Mouse (Mus musculus) neural tube, embryonic 12.5 days (tissue): ENCODE data around the gene Spib. TPM values are rescaled to one million over a fixed set of nuclear protein-coding genes. Genes with fewer than 3 reads are reported as not detected.
A peak's percentile ranks its signal among the peaks of the same experiment; 100 is the strongest.

Experiments
- ATAC-seq: fragments of 200-750 bp; cut with Nextera tagmentation; 2 replicates; pipeline ENCODE4 v1.8.0; 2017; ENCODE audit warnings: low read depth, mild to moderate bottlenecking, moderate TSS enrichment, moderate library complexity; ENCODE audit not compliant: low FRiP score
- H3K27ac ChIP-seq: fragments of 300-500 bp; sonication (generic); 2 replicates; pipeline ENCODE4 v1.5.1; 2016
- H3K27me3 ChIP-seq: fragments of 300-500 bp; sonication (generic); replicated peaks from 2 replicates; pipeline ENCODE4 v1.6.1; 2016; ENCODE audit warnings: mild to moderate bottlenecking
- H3K36me3 ChIP-seq: fragments of 300-500 bp; sonication (generic); 2 replicates; pipeline ENCODE4 v1.6.1; 2016; ENCODE audit warnings: mild to moderate bottlenecking
- H3K4me1 ChIP-seq: fragments of 300-500 bp; sonication (generic); 2 replicates; pipeline ENCODE4 v1.6.1; 2016
- H3K4me2 ChIP-seq: fragments of 300-500 bp; sonication (generic); replicated peaks from 2 replicates; pipeline ENCODE4 v1.6.1; 2016; ENCODE audit warnings: mild to moderate bottlenecking
- H3K4me3 ChIP-seq: fragments of 300-500 bp; sonication (generic); 2 replicates; pipeline ENCODE4 v1.5.1; 2016
- H3K9ac ChIP-seq: fragments of 300-500 bp; sonication (generic); 2 replicates; pipeline ENCODE4 v1.6.1; 2016; ENCODE audit warnings: mild to moderate bottlenecking
- H3K9me3 ChIP-seq: fragments of 300-500 bp; sonication (generic); 2 replicates; pipeline ENCODE4 v1.6.1; 2016; ENCODE audit warnings: mild to moderate bottlenecking
- WGBS: fragments of 180-500 bp; shearing (Covaris S2); methylation state at CpG from one replicate; pipeline ENCODE4 v1.1.7; 2016; 5-methylcytosine and 5-hydroxymethylcytosine counted together
- polyA plus RNA-seq: library from polyadenylated mRNA; unstranded; fragments of >200 nt; fragmentation: Nextera tagmentation; extraction: Ambion mirVana; gene quantifications from 2 replicates; pipeline ENCODE4 v1.2.1, GENCODE M21; 2016

Spib gene
- polyA plus RNA-seq, 1 experiment from 2014 or later, result not detected

DNA sequence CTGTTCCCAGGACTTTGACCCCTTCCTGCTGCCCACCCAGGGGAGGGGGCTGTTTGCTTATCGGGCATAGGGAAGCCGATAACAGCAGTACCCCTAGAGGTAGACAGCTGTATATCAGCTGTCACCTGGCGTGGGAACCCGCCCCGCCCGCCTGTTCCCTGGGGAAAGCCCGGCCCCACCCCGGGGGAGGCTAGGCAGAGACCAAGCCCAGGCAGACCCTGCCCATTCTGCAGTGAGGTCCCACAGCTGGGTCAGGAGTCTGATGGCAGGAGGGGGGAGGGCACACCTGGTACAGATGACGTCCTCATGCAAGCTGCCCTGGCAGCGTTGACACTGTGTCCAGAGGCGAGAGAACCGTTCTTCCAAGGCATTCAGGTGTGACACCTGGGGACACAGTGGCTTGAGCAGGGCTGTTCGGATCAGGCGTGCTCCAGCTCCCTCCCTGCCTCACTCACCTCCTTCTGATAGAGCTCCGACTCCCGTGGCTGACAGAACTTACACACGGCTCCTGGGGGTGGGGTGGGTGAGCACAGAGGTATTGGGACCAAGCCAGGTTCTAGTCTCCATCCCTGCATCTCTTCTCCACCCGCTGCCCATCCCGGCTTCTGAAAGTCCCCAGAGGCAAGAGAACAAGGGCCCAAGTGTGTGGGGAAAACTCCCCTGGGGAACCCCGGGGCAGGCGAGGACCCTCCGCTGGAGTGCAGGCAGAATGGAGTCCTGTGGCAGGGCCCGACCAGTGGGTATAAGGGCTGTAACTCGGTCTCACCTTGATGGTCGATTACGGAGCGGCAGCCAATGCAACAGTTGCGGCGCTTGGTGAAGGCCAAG, 1.3 kb upstream of the Spib start:
- 89% methylated on average over 29 of the region's 29 CpGs for WGBS
- Histone ChIP-seq H3K4me1 (peaks cover 1% of the 10 kb centered on the region; the same call in 1 of the 2 replicates), H3K27me3 (peaks cover 9% of the 10 kb centered on the region), H3K36me3 (peaks cover 61% of the 10 kb centered on the region), H3K4me3 (no peak overlapping the region), H3K4me2 (no peak overlapping the region), H3K9me3 (no peaks in the 10 kb centered on the region), H3K9ac (no peak overlapping the region), H3K27ac (no peak overlapping the region)
- no peak for ATAC-seq

DNA sequence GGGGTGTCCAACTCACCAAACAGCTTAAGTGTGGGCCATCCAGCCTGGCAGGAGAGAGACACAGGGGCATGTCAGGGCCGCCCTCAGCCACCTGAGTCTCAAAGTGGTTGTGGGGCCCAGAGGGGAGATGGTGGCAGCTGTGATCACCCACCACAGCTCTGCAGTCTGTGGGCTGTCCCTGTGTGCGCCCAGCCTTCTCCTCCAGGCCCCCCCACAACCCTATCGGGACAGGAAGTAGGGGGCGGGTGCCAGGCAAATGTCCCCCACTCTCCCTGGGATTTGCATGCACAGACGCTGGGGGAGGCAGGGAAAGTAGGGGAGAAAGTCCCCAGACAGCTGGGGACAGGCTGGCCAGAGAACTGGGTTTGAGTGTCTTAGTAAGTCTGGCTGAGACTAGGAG, 664 bp downstream of the Spib start:
- Histone ChIP-seq H3K27me3 (peaks cover 26% of the 10 kb centered on the region), H3K9ac (no peak overlapping the region), H3K36me3 (peaks cover 42% of the 10 kb centered on the region), H3K4me3 (no peak overlapping the region), H3K4me1 (peaks cover 7% of the 10 kb centered on the region; the same call in 1 of the 2 replicates), H3K4me2 (no peak overlapping the region), H3K27ac (no peak overlapping the region), H3K9me3 (no peaks in the 10 kb centered on the region)
- no peak for ATAC-seq
- 49% methylated on average over 5 of the region's 5 CpGs for WGBS

DNA sequence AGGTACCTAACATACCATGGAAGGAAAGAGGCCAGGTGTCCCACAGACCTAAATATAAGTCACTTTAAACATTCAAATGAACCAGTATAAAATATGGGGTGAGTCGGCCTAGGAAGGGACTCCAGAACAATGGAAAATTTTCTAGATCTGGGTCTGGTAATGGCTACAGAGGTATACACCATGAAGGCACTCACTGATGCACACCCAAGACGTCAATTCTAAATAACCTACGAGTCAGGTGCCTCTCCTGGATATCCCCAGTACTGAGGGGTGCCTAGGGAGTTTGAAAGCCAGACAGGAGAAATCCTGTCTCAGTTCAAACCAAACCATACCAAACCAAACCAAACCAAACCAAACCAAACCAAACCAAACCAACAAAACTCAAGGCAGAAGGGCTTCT, 1.4 kb downstream of the Spib start:
- H3K4me2 ChIP-seq, result no peak overlapping the region
- H3K4me3 ChIP-seq, result no peak overlapping the region
- no peak overlapping the region for H3K9ac ChIP-seq
- H3K27me3 ChIP-seq, result peaks cover 31% of the 10 kb centered on the region
- peaks cover 35% of the 10 kb centered on the region for H3K36me3 ChIP-seq
- ATAC-seq, result no peak
- no peaks in the 10 kb centered on the region for H3K9me3 ChIP-seq
- H3K27ac ChIP-seq, result no peak overlapping the region
- peaks cover 7% of the 10 kb centered on the region; the same call in 1 of the 2 replicates for H3K4me1 ChIP-seq
- 79% methylated on average over 3 of the region's 3 CpGs for WGBS

DNA sequence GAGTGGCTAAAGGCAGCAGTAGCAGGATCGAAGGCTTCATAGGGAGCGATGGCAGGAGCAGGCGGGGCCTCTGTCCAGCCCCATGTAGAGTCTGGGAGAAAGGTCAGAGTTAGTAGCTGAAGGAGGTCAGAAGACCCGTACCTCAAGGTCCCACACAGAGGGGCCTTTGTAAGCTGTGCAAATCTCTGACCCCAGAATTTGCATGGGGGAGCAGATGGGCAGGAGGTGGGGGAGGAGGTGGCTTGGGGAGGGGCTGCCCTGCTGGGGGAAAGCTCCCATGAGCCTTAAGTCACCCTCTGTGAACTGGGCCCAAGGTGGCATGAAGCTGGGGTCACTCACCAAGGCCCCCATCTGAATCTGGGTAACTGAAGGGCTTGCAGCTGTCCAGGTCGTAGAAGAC, 2.4 kb downstream of the Spib start:
- H3K9me3 ChIP-seq, result no peaks in the 10 kb centered on the region
- H3K4me3 ChIP-seq, result no peak overlapping the region
- ATAC-seq, result no peak
- no peak overlapping the region for H3K4me2 ChIP-seq
- H3K27me3 ChIP-seq, result peaks cover 41% of the 10 kb centered on the region
- H3K4me1 ChIP-seq, result peaks cover 11% of the 10 kb centered on the region
- H3K27ac ChIP-seq, result no peak overlapping the region
- no peak overlapping the region for H3K9ac ChIP-seq
- peaks cover 26% of the 10 kb centered on the region for H3K36me3 ChIP-seq
- 62% methylated on average over 5 of the region's 5 CpGs for WGBS

DNA sequence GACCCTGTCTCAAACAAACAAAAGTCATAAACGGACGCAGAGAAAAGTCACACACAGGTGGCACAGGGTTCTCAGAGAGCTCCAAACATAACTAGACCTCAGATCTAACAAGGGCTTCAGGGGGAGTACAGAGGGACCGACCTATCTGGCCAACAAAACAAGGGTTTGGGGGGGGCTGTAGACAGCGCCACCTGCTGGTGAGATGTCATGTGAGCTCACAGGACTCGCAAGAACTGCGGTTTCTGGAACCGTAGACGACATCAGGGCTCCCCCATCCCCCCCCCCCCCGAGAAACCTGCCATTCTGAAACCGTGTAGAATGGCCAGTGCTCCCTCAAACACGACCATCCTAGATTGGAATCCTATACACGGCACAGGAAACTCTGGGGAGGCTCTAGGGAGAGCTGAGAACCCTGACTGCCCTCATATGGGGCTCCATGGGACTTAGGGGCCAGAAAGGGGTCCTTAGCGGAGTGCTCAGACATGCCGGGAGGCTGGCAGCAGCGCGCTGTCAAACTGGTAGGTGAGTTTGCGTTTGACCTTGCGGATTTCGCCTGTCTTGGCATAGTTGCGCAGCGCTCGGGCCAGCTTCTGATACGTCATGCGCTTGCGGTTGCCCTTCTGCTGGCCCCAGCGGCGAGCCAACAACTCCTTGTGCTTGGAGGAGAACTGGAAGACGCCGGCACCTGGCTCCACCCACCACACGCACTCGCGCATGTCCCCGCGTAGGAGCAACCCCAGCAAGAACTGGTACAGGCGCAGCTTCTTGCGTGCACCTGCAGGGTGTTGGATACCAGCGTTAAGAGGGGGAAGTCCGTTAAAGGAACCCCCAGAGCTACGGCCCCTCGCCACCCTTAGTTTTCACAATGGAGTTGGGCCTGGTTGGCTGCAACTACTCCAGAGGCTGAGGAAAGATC, 4.1 kb downstream of the Spib start:
- Histone ChIP-seq H3K27ac (no peak overlapping the region), H3K4me1 (peaks cover 11% of the 10 kb centered on the region), H3K36me3 (peaks cover 8% of the 10 kb centered on the region; the same call in 1 of the 2 replicates), H3K9me3 (no peaks in the 10 kb centered on the region), H3K9ac (peak overlapping the region; percentile 40; the same call in 1 of the 2 replicates), H3K4me2 (peak overlapping the region; percentile 67), H3K27me3 (peaks cover 57% of the 10 kb centered on the region), H3K4me3 (peak overlapping the region; percentile 30)
- no peak; the same call in 1 of the 2 replicates for ATAC-seq
- 5% methylated on average over 40 of the region's 40 CpGs for WGBS

DNA sequence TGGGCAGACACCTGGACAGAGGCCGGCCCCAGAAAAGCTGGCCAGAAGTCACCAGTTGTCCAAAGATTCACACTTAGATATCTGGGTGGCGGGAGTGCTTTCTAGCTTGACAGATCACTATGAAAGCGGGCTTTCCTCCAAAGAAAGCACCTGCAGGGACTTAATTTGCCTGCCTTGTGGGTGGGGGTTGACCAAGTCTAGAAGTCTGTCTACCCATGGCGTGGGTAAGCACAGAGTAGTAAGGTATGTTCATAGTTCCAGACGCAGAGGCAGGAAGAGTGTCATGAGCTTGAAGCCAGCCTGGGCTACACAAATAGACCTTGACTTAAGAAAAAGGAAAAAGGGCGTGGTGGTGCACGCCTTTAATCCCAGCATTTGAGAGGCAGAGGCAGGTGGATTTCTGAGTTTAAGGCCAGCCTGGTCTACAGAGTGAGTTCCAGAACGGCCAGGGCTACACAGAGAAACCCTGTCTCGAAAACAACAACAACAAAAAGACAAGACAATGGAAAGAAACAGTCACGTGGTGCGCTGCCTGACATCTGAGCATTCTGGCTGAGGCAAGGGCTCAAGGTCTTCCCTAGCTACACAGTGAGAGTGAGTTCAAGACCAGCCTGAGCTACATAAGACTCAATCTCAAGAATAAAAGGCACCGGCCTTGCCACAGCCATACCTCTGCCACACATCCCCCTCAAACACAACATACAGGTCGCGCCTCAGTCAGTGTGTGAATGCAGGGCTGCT, 5.3 kb downstream of the Spib start:
- no peak overlapping the region for H3K4me3 ChIP-seq
- H3K4me2 ChIP-seq, result no peak overlapping the region
- H3K4me1 ChIP-seq, result peaks cover 13% of the 10 kb centered on the region
- no peaks in the 10 kb centered on the region for H3K9me3 ChIP-seq
- H3K36me3 ChIP-seq, result no peaks in the 10 kb centered on the region
- WGBS, result 88% methylated on average over 14 of the region's 14 CpGs
- no peak for ATAC-seq
- H3K27me3 ChIP-seq, result peaks cover 67% of the 10 kb centered on the region
- no peak overlapping the region for H3K27ac ChIP-seq
- no peak overlapping the region for H3K9ac ChIP-seq

DNA sequence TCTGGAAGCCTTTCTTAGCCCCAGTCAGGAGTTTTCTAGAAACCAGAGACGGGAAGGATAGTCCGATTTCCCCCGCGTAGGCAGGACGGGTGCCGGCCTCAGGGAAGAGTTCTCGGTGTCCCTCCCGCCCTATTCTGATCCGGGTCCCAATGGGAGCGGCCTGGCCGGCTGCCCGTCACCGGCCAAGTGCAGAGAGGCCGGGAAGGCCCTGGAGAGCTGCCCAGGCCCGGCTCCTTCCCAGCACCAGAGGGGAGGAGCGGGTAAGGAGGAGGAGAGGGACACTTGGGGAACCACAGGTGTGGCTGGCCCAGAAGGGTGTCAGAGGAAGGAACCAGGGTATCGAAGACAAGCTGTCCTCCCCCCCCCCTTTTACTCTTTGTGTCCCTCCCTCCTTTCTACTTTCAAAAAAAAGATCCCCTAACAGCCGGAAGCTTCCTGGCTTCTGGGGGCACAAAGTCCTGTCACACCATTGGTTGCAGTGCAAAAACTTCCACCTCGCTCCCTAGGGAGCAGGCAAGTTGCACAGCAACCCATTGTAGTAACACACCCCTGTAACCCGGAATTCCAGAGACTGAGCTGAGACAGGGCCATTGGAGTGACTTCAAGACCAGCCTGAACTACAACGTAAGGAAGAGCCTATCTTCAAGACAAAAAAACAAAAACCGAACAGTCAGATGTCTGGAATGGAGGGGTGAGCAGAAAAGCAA, 6.6 kb downstream of the Spib start:
- no peak for ATAC-seq
- H3K4me2 ChIP-seq, result no peak overlapping the region

DNA sequence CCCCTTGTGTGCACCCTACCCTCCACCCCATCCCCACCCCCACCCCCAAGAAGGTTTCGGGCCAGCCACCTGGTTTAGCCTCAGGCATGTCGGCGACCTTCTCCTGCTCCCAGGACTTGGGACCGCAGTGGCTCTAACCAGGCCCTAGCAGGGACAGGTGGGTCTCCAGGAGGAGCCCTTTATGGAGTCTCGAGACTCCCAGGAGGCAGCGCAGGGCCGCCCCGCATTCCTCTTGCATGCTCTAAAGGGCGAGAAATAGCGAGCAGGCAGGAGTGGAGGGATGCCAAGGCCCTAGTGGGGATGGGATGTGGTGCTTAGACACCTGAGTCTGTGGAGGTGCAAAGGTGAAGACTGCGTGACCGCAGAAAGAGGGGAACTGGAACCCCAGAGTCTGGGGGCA, 7.4 kb downstream of the Spib start, which contains the start of gene Mybpc2:
Mybpc2 (minus strand) TSS at position 155 of the 400 bp plus-strand sequence.
- Histone ChIP-seq H3K4me1 (peaks cover 15% of the 10 kb centered on the region), H3K27me3 (peaks cover 75% of the 10 kb centered on the region), H3K4me2 (no peak within 1 kb of the TSS), H3K9me3 (no peaks in the 10 kb centered on the region), H3K36me3 (no peaks in the 10 kb centered on the region), H3K4me3 (no peak within 1 kb of the TSS), H3K9ac (no peak within 1 kb of the TSS; the same call in 1 of the 2 replicates), H3K27ac (no peak within 1 kb of the TSS)
- no peak for ATAC-seq
- 39% methylated on average over 12 of the region's 12 CpGs for WGBS

More for the DNA sequence above, 6.6 kb downstream of the Spib start:
- Histone ChIP-seq H3K27ac (no peak overlapping the region), H3K36me3 (no peaks in the 10 kb centered on the region), H3K9ac (no peak overlapping the region; the same call in 1 of the 2 replicates), H3K27me3 (peaks cover 75% of the 10 kb centered on the region), H3K9me3 (no peaks in the 10 kb centered on the region), H3K4me1 (peaks cover 15% of the 10 kb centered on the region), H3K4me3 (no peak overlapping the region)
- WGBS, result 18% methylated on average over 22 of the region's 22 CpGs

DNA sequence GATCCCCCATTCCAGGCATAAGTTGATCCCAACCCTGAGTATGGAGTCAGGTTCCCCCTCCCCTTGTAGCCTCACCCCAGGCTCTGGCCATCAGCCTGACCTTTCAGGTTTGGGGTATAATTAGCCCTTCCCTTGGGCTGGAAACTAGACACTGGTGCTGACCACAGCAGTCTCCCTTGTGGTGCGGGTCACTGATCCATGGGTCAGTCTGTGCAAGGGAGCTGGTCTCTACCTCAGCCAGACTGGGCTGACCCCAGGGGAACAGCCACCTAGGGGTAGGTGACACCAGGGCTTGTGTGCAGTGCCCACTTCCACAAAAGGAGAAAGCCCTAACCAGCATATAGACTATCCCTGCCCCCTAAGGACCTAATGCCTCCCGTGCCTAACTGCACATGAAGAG, 8.8 kb downstream of the Spib start:
- H3K4me3 ChIP-seq, result no peak overlapping the region
- H3K9me3 ChIP-seq, result no peaks in the 10 kb centered on the region
- no peak for ATAC-seq
- peaks cover 67% of the 10 kb centered on the region for H3K27me3 ChIP-seq
- H3K4me1 ChIP-seq, result peaks cover 13% of the 10 kb centered on the region
- H3K9ac ChIP-seq, result no peak overlapping the region
- no peak overlapping the region for H3K4me2 ChIP-seq
- 80% methylated on average over 2 of the region's 2 CpGs for WGBS
- H3K36me3 ChIP-seq, result no peaks in the 10 kb centered on the region
- no peak overlapping the region for H3K27ac ChIP-seq

DNA sequence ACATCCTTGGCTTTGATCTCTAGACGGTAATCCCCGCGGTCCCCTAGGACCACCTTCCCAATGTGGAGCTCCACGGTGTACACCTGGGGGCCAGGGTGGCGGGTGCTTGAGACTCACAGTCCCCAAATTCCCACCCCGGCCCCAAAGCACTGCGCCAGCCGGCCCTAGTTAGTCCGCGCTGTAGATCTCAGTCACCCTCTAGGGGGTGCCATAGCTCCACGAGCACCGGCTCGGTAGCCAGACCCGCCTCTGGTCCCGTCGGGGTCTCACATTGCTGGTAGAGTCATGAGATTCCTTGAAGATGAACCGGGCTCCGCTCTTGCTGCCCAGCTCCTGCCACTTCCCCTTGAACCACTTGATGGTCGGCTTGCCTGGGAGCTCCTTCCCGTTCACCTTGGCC, 10.2 kb downstream of the Spib start:
- Histone ChIP-seq H3K4me1 (peaks cover 8% of the 10 kb centered on the region; the same call in 1 of the 2 replicates), H3K4me3 (no peak overlapping the region), H3K27me3 (peaks cover 54% of the 10 kb centered on the region), H3K27ac (no peak overlapping the region), H3K9me3 (no peaks in the 10 kb centered on the region), H3K4me2 (peak overlapping the region; percentile 38), H3K9ac (peak overlapping the region; percentile 17; the same call in 1 of the 2 replicates), H3K36me3 (no peaks in the 10 kb centered on the region)
- peak; percentile 73; the same call in 1 of the 2 replicates for ATAC-seq
- WGBS, result 2% methylated on average over 20 of the region's 20 CpGs

DNA sequence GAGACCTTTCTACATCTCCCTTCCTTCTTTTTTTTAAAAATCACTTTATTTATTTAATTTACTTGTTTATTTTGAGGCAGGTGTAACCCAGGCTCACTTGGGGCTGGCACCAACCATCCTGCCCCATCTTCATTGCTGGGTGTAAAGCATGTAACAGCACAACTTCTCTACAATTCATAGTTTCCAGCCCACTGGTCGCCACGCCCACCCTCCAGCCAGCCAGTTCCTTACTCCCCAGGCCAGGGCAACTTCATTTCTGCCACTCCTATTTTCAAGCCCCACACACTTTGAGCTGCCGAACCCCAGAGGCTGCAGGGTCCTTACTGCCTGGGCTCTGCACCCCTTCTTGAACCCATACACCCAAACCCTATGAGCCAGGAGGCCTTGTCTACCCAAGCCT, 10.9 kb downstream of the Spib start:
- WGBS, result 72% methylated on average over 3 of the region's 3 CpGs
- no peak overlapping the region for H3K4me3 ChIP-seq
- H3K36me3 ChIP-seq, result no peaks in the 10 kb centered on the region
- no peaks in the 10 kb centered on the region for H3K9me3 ChIP-seq
- H3K4me1 ChIP-seq, result peaks cover 8% of the 10 kb centered on the region; the same call in 1 of the 2 replicates
- no peak overlapping the region for H3K9ac ChIP-seq
- no peak for ATAC-seq
- H3K4me2 ChIP-seq, result no peak overlapping the region
- H3K27ac ChIP-seq, result no peak overlapping the region
- H3K27me3 ChIP-seq, result peaks cover 49% of the 10 kb centered on the region
